Mouse (Mus musculus): ENCODE measurements around the gene Fbxw11. TPM values are rescaled to one million over a fixed set of nuclear protein-coding genes. Genes with fewer than 3 reads are reported as not detected.
"Not testable (repeated sequence)": the region's sequence is repeated elsewhere in the genome, so short reads cannot be mapped to it uniquely, and the experiment has no call there.

The Fbxw11 gene
- polyA plus RNA-seq, 1 experiment from 2014 or later: 68.7 TPM

DNA sequence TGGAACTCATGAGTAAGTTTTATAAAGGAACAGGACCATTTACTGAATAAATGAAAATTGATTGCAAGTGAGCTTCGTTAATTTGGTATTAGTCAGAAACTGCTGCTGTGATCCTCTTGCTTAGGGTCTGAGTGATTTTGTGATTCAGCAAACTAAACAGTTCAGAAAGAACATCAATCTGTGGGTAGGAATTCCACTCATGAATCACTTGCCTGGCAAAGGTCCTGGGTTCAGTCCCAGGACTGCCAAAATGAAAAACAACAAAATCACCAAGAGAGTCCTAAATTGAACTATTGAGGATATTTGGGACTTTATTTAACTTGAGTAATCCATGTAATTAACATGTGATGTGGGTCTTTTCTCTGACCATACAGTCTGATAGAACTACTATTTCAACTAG is 35.3 kb downstream of the Fbxw11 start:
- Histone ChIP-seq H3K36me3 (no peaks in the 10 kb centered on the region), H3K4me2 (no peak overlapping the region), H3K4me3 (no peak overlapping the region), H3K27me3 (no peaks in the 10 kb centered on the region), H3K9ac (no peak overlapping the region), H3K9me3 (no peaks in the 10 kb centered on the region), H3K27ac (no peak overlapping the region), H3K4me1 (peaks cover 14% of the 10 kb centered on the region)
- ATAC-seq (ENCODE audit: insufficient number of reproducible peaks, insufficient read depth, low FRiP score, low TSS enrichment, low read depth): no peak
- WGBS: 95% methylated on average over 1 of the region's 1 CpGs

DNA sequence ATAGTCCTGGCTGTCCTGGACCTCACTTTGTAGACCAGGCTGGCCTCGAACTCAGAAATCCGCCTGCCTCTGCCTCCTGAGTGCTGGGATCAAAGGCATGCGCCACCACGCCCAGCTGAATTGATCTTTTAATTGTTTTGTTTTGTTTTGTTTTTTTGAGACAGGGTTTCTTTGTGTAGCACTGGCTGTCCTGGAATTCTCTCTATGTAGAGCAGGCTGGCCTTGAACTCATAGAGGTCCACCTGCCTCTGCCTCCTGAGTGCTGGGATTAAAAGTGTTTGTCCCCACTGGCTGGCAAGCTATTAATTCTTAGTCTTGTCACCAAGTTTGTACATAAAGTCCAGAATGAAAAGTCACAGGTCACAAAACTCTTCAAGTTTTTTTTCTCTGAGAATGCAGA is 36.6 kb downstream of the Fbxw11 start:
- not testable (repeated sequence) for H3K4me2 ChIP-seq; ATAC-seq (ENCODE audit: insufficient number of reproducible peaks, insufficient read depth, low FRiP score, low TSS enrichment, low read depth); H3K27me3 ChIP-seq; H3K9ac ChIP-seq; H3K36me3 ChIP-seq; H3K27ac ChIP-seq; H3K9me3 ChIP-seq; H3K4me3 ChIP-seq
- WGBS: 96% methylated on average over 4 of the region's 4 CpGs
- H3K4me1 ChIP-seq: peaks cover 14% of the 10 kb centered on the region

DNA sequence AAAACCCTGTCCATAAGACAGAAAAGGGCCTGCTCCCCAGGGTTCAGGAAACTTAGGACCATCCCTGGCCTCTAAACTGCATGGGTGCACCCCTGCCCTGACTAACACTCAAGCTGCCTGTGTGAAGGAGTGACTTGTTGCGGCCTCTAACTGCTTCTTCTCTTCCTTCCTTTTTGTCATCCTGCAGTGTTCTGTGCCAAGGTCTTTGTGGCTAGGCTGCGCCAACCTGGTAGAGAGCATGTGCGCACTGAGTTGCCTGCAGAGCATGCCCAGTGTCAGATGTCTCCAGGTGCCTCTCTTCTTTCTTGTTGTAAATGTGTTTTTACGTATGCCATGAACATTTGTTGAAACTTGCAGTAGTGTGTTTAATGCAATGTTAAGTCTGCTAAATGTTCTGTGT is 37.5 kb downstream of the Fbxw11 start:
- H3K4me2 ChIP-seq: no peak overlapping the region
- WGBS: 82% methylated on average over 4 of the region's 4 CpGs
- H3K27me3 ChIP-seq: no peaks in the 10 kb centered on the region
- peaks cover 14% of the 10 kb centered on the region for H3K4me1 ChIP-seq
- H3K9me3 ChIP-seq: no peaks in the 10 kb centered on the region
- H3K36me3 ChIP-seq: no peaks in the 10 kb centered on the region
- no peak overlapping the region for H3K27ac ChIP-seq
- ATAC-seq (ENCODE audit: insufficient number of reproducible peaks, insufficient read depth, low FRiP score, low TSS enrichment, low read depth): no peak
- no peak overlapping the region for H3K4me3 ChIP-seq
- H3K9ac ChIP-seq: no peak overlapping the region

DNA sequence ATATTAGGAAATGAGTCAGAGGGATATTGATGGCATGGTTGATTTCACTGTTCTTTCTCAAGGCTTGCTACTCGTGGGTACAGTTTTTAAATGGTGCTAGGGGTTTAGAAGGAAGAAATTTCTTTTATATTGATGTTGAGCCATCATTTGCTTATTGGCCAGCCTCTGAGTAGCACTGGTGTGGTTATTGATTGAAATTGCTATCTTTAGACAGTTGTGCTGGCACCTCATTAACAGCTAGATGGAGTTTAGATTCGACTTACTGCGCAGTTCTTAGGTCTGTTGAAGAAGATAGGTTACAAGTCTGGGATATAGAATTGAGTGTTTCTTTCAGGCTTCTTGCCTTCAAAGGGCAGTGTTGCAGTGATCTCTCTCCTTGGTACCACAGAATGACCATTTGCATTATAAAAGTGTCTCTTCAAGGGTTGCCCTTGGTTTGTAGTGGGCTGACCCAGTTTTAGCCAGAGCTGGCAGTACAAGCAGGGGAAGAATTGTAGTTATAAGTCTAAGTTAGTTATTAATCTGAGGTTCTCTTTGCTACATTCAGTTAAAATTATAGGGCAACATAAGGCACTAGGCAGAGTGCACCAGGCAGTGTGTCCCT is 38.8 kb downstream of the Fbxw11 start:
- H3K9me3 ChIP-seq: no peaks in the 10 kb centered on the region
- WGBS: 79% methylated on average over 3 of the region's 3 CpGs
- H3K4me2 ChIP-seq: no peak overlapping the region

DNA sequence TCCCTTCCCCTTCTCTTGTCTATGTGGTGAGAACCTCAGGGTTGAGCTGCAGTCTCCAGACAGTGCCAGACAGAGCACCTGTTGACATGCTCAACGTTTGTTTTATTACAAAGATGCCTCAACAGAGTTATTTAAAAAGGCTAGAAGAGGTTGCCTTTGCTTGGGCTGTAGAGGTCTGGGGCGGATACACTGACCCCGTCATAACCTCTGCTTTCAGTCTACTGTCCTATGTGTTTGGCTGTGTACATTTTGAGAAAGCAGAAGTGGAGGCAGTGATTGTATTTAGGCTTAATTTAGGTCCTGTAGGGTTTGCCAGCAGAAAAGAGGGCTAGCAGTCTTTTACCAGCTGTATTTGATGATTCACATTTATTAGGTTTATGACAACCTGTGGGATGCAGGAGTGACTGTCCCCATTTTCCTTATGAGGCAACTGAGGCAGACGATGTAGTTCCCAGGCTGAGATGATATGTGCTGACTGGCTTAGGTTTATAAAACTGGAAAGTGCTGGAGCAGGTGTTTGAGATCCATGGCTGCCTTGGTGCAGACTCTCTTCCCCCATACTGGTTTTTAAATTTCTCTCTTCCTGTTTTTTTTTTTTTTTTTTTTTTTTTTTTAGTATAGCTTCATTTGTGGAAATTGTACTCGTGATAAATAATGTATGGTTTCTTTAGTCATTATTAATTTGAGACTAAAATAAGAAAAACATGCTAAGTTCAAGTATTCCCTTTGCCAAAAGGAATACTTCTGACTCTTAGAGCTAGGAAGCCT is 40.0 kb downstream of the Fbxw11 start:
- no peak for ATAC-seq (ENCODE audit: insufficient number of reproducible peaks, insufficient read depth, low FRiP score, low TSS enrichment, low read depth)

More for the DNA sequence above, 38.8 kb downstream of the Fbxw11 start:
- no peak overlapping the region for H3K27ac ChIP-seq
- H3K27me3 ChIP-seq: no peaks in the 10 kb centered on the region
- H3K9ac ChIP-seq: no peak overlapping the region
- H3K4me3 ChIP-seq: no peak overlapping the region
- H3K4me1 ChIP-seq: peaks cover 14% of the 10 kb centered on the region
- ATAC-seq (ENCODE audit: insufficient number of reproducible peaks, insufficient read depth, low FRiP score, low TSS enrichment, low read depth): no peak
- H3K36me3 ChIP-seq: no peaks in the 10 kb centered on the region

DNA sequence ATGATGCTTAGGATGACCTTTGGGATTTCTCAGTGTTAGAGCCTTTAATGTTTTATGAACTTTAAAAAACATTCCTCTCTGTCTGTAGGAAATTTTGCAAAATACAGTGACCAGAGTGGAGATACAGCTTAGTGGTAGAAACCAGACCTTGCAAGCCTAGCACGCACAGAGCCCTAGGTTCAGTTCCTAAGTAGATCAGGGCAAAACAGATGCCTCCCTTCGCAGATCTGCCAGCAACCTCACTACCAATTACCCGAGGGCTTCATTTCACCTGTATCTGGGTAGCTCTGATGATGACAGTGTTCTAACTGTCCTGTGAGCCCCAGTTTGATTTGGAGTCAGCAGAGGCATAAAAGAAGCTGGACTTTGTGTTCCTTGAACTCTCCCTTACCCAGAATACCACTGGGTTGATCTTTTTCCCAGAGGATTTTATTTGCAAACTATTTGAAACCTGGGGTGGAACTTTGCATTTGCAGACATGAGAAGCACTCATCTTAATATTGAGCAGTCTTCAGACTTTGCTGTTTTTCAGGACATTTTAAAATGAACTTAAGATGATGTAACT is 42.2 kb downstream of the Fbxw11 start:
- Histone ChIP-seq H3K4me2 (no peak overlapping the region), H3K4me3 (no peak overlapping the region), H3K9ac (no peak overlapping the region), H3K27me3 (no peaks in the 10 kb centered on the region), H3K4me1 (peaks cover 6% of the 10 kb centered on the region), H3K27ac (no peak overlapping the region), H3K9me3 (no peaks in the 10 kb centered on the region), H3K36me3 (no peaks in the 10 kb centered on the region)
- WGBS: 66% methylated on average over 3 of the region's 3 CpGs
- no peak for ATAC-seq (ENCODE audit: insufficient number of reproducible peaks, insufficient read depth, low FRiP score, low TSS enrichment, low read depth)

More for the DNA sequence above, 40.0 kb downstream of the Fbxw11 start:
- H3K4me2 ChIP-seq: no peak overlapping the region
- H3K9me3 ChIP-seq: no peaks in the 10 kb centered on the region
- H3K4me1 ChIP-seq: peaks cover 10% of the 10 kb centered on the region
- H3K27me3 ChIP-seq: no peaks in the 10 kb centered on the region
- H3K9ac ChIP-seq: no peak overlapping the region
- WGBS: 83% methylated on average over 5 of the region's 5 CpGs
- no peak overlapping the region for H3K27ac ChIP-seq
- no peak overlapping the region for H3K4me3 ChIP-seq
- no peaks in the 10 kb centered on the region for H3K36me3 ChIP-seq

DNA sequence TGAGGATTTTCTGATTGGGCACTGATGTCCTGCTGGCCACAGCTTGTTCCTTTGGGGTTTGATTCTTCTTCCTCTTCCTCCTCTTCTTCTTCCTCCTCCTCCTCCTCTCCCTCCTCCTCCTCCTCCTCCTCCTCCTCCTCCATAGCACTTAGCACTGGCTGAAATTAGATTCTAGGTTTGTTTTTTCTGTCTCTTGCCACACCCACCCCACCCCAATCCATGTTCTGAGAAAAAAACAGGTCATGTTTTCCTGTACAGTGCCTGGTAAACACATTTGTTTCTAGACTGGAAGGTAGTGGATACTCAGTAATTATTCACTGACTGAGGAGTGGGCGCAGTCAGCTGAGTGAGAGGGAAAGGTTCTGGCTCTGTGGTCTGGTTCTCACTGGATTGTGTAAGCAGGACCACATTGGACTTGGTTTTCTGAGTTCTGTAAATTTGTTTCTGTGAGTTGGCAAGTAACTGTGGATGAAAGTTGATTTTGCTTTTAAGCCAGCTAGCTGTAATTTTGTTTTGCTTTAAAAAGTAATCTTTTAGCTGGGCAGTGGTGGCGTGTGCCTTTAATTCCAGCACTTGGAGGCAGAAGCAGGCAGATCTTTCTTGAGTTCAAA is 45.8 kb downstream of the Fbxw11 start:
- H3K4me3 ChIP-seq: no peak overlapping the region
- no peaks in the 10 kb centered on the region for H3K36me3 ChIP-seq
- ATAC-seq (ENCODE audit: insufficient number of reproducible peaks, insufficient read depth, low FRiP score, low TSS enrichment, low read depth): no peak
- no peak overlapping the region for H3K9ac ChIP-seq
- WGBS: 89% methylated on average over 2 of the region's 2 CpGs
- no peak overlapping the region for H3K27ac ChIP-seq
- no peaks in the 10 kb centered on the region for H3K9me3 ChIP-seq
- no peak overlapping the region for H3K4me2 ChIP-seq
- peaks cover under 1% of the 10 kb centered on the region; the same call in 1 of the 2 replicates for H3K4me1 ChIP-seq
- no peaks in the 10 kb centered on the region for H3K27me3 ChIP-seq

DNA sequence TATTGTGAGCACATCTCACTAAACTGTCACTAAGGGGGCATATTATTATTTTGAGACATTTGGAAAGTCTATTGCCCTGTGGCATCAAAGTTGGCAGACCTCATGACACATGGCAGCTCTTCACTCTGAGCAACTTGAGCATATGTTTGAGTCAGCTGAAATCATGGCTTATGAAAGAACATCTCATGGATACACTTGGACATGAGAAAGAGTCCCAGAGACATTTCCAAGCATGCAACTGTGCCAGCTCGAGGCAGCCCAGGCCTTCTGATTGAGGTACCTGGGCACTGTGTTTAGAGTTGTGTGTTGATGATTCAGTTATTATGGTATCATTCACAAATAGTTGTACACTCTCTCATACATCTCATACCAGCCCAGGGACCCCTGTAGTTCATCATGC is 47.0 kb downstream of the Fbxw11 start:
- ATAC-seq (ENCODE audit: insufficient number of reproducible peaks, insufficient read depth, low FRiP score, low TSS enrichment, low read depth): no peak
- no peak overlapping the region for H3K4me3 ChIP-seq
- no peak overlapping the region for H3K4me2 ChIP-seq
- peaks cover 8% of the 10 kb centered on the region for H3K4me1 ChIP-seq
- no peaks in the 10 kb centered on the region for H3K27me3 ChIP-seq
- H3K36me3 ChIP-seq: no peaks in the 10 kb centered on the region
- H3K9ac ChIP-seq: no peak overlapping the region
- no peak overlapping the region for H3K27ac ChIP-seq
- WGBS: 84% methylated on average over 1 of the region's 1 CpGs
- H3K9me3 ChIP-seq: no peaks in the 10 kb centered on the region

DNA sequence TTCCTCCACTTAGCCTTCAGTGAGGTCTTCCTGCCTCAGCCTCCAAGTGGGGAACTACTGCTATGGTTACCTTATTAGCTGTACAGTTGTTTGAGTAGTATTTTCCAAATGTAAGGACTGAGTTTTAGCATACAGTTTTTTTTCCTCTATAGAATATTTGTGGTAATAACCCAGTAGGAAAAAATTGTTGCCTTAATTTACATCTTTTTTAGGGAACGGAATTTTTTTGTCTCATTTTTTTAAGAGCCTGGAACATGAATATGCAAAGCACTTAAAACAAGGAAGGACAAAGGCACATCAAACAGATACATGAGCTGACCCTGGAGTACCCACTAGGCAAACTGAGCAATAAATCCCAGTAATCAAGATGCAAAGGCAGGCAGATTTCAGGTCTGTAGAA is 50.3 kb downstream of the Fbxw11 start:
- Histone ChIP-seq H3K27me3 (no peaks in the 10 kb centered on the region), H3K9me3 (no peaks in the 10 kb centered on the region), H3K4me1 (peaks cover 13% of the 10 kb centered on the region), H3K4me3 (no peak overlapping the region), H3K9ac (no peak overlapping the region), H3K27ac (no peak overlapping the region), H3K36me3 (no peaks in the 10 kb centered on the region), H3K4me2 (no peak overlapping the region)
- 88% methylated on average over 1 of the region's 1 CpGs for WGBS
- ATAC-seq (ENCODE audit: insufficient number of reproducible peaks, insufficient read depth, low FRiP score, low TSS enrichment, low read depth): no peak

DNA sequence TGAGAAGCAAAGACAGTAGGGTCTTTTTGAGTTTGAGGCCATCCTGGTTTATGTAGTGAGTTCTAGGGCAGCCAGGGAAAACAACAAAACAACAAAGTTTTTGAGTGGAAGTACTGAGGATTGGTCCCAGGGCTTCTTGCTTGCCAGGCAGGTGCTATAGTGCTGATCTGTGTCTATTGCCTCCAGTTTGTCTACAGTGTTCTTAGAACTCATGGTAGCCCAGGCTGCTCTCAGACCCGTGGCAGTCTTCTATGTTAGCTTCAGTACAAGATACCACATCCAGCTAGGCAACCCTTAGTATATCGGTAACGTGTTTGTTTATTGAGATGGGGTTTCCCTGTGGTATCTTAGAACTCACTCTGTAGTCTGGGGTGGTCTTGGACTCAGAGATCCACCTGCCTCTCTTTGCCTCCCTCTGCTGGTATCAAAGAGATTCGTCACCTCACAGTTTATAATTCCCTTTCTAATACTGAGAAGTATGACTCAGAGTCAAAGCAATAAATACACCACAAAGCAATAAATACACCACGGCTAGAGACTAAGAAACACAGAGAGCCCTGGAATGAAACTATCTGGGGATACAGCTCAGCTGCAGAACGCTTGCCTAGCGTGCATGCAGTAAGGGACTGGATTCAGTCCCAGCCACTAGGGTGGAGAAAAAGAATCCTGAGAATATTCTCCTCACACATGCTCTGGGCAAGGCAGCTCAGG is 51.1 kb downstream of the Fbxw11 start:
- no peak overlapping the region for H3K27ac ChIP-seq
- H3K9me3 ChIP-seq: no peaks in the 10 kb centered on the region
- H3K9ac ChIP-seq: no peak overlapping the region
- H3K36me3 ChIP-seq: no peaks in the 10 kb centered on the region
- H3K27me3 ChIP-seq: no peaks in the 10 kb centered on the region
- peaks cover 13% of the 10 kb centered on the region for H3K4me1 ChIP-seq
- WGBS: 58% methylated on average over 7 of the region's 7 CpGs
- no peak overlapping the region for H3K4me2 ChIP-seq
- ATAC-seq (ENCODE audit: insufficient number of reproducible peaks, insufficient read depth, low FRiP score, low TSS enrichment, low read depth): no peak
- H3K4me3 ChIP-seq: no peak overlapping the region

DNA sequence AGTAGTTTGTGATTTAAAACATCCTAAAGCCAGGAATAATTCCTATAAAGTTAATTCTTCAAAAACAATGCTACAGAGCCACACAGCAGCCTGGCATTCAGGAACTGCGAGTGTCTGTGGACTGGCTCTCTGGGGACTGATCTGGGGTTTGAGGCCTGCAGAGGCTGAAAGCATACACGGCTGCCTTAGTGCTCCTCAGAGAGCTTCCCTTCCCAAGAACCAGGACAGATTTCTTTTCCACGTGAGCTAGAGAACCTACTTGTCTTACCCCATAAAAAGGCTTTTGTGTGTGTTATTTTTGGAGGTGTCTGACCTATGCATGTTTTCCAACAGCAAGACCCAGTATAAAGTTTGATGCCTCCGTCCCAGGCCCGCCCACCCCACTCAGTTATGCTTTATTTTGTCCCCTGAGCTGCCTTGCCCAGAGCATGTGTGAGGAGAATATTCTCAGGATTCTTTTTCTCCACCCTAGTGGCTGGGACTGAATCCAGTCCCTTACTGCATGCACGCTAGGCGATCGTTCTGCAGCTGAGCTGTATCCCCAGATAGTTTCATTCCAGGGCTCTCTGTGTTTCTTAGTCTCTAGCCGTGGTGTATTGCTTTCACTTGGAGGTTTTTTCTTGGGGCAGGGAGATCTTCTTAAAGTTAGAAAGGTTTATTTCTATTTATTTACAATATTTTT is 51.9 kb downstream of the Fbxw11 start:
- H3K27me3 ChIP-seq; H3K36me3 ChIP-seq; H3K9ac ChIP-seq; H3K4me3 ChIP-seq; H3K9me3 ChIP-seq; H3K4me2 ChIP-seq; ATAC-seq (ENCODE audit: insufficient number of reproducible peaks, insufficient read depth, low FRiP score, low TSS enrichment, low read depth): not testable (repeated sequence)
- 52% methylated on average over 9 of the region's 9 CpGs for WGBS
- peaks cover 13% of the 10 kb centered on the region for H3K4me1 ChIP-seq
- H3K27ac ChIP-seq: peak overlapping the region; percentile 33; the same call in 1 of the 2 replicates
